In the genomic region with DNA sequence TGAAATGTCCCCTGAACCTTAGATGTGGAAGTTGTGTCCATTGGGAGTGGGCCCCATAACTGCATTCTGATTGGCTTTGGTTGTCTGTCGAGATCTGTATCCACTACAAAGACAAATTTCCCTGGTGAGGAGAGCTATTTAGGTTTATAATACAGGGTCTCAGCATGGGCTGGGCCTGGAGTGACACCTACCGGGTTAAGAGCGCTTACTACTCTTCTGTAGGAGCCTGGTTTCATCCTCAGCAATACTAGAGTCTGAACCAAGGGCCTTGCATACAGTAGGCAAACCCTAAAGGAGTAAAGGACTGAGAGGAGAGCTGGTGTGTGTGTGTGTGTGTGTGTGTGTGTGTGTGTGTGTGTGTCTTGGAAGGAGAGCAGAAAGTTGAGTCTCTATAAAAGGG, we compare ENCODE assay signal across 13 mouse cellular contexts. TPM values are rescaled to one million over a fixed set of nuclear protein-coding genes. Genes with fewer than 3 reads are reported as not detected.
DNase-seq lines count a peak whose midpoint lies in the region; ATAC-seq lines count a peak whose summit lies in the region.
"Had no signal": no experiment of that assay in that cellular context is flagged by ENCODE, and none has a peak within 500 bp of the region (broad histone marks: within the 10 kb centered on the region; RNA-seq: fewer than 3 reads in every experiment).

No protein-coding gene starts in this region.

- H3K27ac ChIP-seq in heart, embryonic 13.5 days (replicated peaks) = peak overlapping the region; percentile 29; the same call in 1 of the 2 replicates
- H3K27ac ChIP-seq in kidney, embryonic 15.5 days = no peak overlapping the region
- H3K27ac ChIP-seq in neural tube, embryonic 12.5 days = no peak overlapping the region
- H3K27ac ChIP-seq: liver, embryonic 13.5 days had no signal

- no peak overlapping the region for H3K4me2 ChIP-seq in heart, embryonic 13.5 days
- no peak overlapping the region for H3K4me2 ChIP-seq in kidney, embryonic 15.5 days
- H3K4me2 ChIP-seq in neural tube, embryonic 12.5 days (replicated peaks) = no peak overlapping the region
- H3K4me2 ChIP-seq: liver, embryonic 13.5 days had no signal

- no peaks in the 10 kb centered on the region for H3K9me3 ChIP-seq in heart, embryonic 13.5 days
- H3K9me3 ChIP-seq in kidney, embryonic 15.5 days (replicated peaks) = no peaks in the 10 kb centered on the region
- H3K9me3 ChIP-seq in neural tube, embryonic 12.5 days = no peaks in the 10 kb centered on the region
- H3K9me3 ChIP-seq: liver, embryonic 13.5 days had no signal

- no peak overlapping the region for H3K4me3 ChIP-seq in heart, embryonic 13.5 days
- no peak overlapping the region for H3K4me3 ChIP-seq in kidney, embryonic 15.5 days (replicated peaks)
- H3K4me3 ChIP-seq in neural tube, embryonic 12.5 days = no peak overlapping the region
- H3K4me3 ChIP-seq: liver, embryonic 13.5 days had no signal

- DNase-seq in heart, adult 18-20 months = no peak
- no peak for DNase-seq in kidney, adult 11 months
- DNase-seq in neural tube, embryonic 10.5 days (ENCODE audit: extremely low spot score, low spot score) = no peak
- DNase-seq: cerebellum, adult 11-12 months; layer of hippocampus, postnatal 36 days; liver, embryonic 13.5 days; lung, postnatal 10 days; right cerebral cortex, postnatal 4 days; thymus, adult 18-20 months had no signal

- H3K27me3 ChIP-seq in heart, embryonic 13.5 days (replicated peaks) = no peaks in the 10 kb centered on the region
- no peaks in the 10 kb centered on the region for H3K27me3 ChIP-seq in kidney, embryonic 15.5 days
- H3K27me3 ChIP-seq in neural tube, embryonic 12.5 days (replicated peaks) = no peaks in the 10 kb centered on the region
- H3K27me3 ChIP-seq: liver, embryonic 13.5 days had no signal

- ATAC-seq in heart, embryonic 13.5 days (ENCODE audit: extremely low read depth, insufficient number of reproducible peaks, low FRiP score, low TSS enrichment) = no peak
- ATAC-seq in kidney, embryonic 15.5 days (replicated peaks; ENCODE audit: low FRiP score) = 0 out of 2 replicates have a peak, but pooled peaks have one; percentile 20
- 0 out of 2 replicates have a peak, but pooled peaks have one; percentile 52 for ATAC-seq in neural tube, embryonic 12.5 days (ENCODE audit: low FRiP score, low read depth)
- ATAC-seq in inflammation-experienced regulatory T-cells, adult 6 months = no peak

- 61% methylated on average over 3 of the region's 3 CpGs for whole genome bisulfite sequencing in heart, embryonic 13.5 days
- WGBS in kidney, embryonic 15.5 days = 61% methylated on average over 3 of the region's 3 CpGs
- 53% methylated on average over 3 of the region's 3 CpGs for WGBS in neural tube, embryonic 12.5 days

- H3K36me3 ChIP-seq in heart, embryonic 13.5 days = peaks cover 34% of the 10 kb centered on the region
- H3K36me3 ChIP-seq in kidney, embryonic 15.5 days = peaks cover 26% of the 10 kb centered on the region
- H3K36me3 ChIP-seq in neural tube, embryonic 12.5 days = peaks cover 22% of the 10 kb centered on the region

- peaks cover 28% of the 10 kb centered on the region for H3K4me1 ChIP-seq in heart, embryonic 13.5 days
- H3K4me1 ChIP-seq in kidney, embryonic 15.5 days = peaks cover 13% of the 10 kb centered on the region
- no peaks in the 10 kb centered on the region for H3K4me1 ChIP-seq in neural tube, embryonic 12.5 days

- H3K9ac ChIP-seq in heart, embryonic 13.5 days = peak overlapping the region; percentile 33; the same call in 1 of the 2 replicates
- no peak overlapping the region for H3K9ac ChIP-seq in kidney, embryonic 15.5 days
- H3K9ac ChIP-seq in neural tube, embryonic 12.5 days = no peak overlapping the region
- H3K9ac ChIP-seq: liver, embryonic 13.5 days had no signal

RNA-seq across cellular contexts. Expression of gene Cmtm4, which starts 18.6 kb away (rescaled TPM):
- 1.2 and 1.6 TPM in 2 replicates for polyA plus RNA-seq in heart, embryonic 13.5 days (2015; fragmentation: Nextera tagmentation; extraction: Ambion mirVana)
- total RNA-seq in heart, adult 18-20 months (2021) = 10 to 100 TPM; 11.3 to 12.8 TPM
- 3.9 and 4.1 TPM in 2 replicates for polyA plus RNA-seq in kidney, embryonic 15.5 days (2015; fragmentation: Nextera tagmentation; extraction: Ambion mirVana)
- polyA plus RNA-seq in neural tube, embryonic 12.5 days (2016; fragmentation: Nextera tagmentation; extraction: Ambion mirVana) = 2.3 and 2.7 TPM in 2 replicates
- polyA plus RNA-seq in inflammation-experienced regulatory T-cells, adult 6 months (2017; shearing (Covaris generic)) = under 1 TPM; 0.32 to 0.78 (median 0.64) TPM

RNA-seq across cellular contexts. Expression of gene Dync1li2, which starts 28.6 kb away (rescaled TPM):
- 45.0 and 51.1 TPM in 2 replicates for polyA plus RNA-seq in heart, embryonic 13.5 days (2015; fragmentation: Nextera tagmentation; extraction: Ambion mirVana)
- 10 to 100 TPM; 89.0 to 94.5 TPM for total RNA-seq in heart, adult 18-20 months (2021)
- 59.5 and 62.6 TPM in 2 replicates for polyA plus RNA-seq in kidney, embryonic 15.5 days (2015; fragmentation: Nextera tagmentation; extraction: Ambion mirVana)
- 114 and 130 TPM in 2 replicates for polyA plus RNA-seq in neural tube, embryonic 12.5 days (2016; fragmentation: Nextera tagmentation; extraction: Ambion mirVana)
- 10 to 100 TPM; 23.7 to 32.8 (median 31.2) TPM for polyA plus RNA-seq in inflammation-experienced regulatory T-cells, adult 6 months (2017; shearing (Covaris generic))

Comparison
In these comparisons a context has a peak if more than half of its experiments do, and no peak if none do; other contexts are left out.
1. ATAC-seq: peak in kidney, embryonic 15.5 days (single experiment) and neural tube, embryonic 12.5 days (single experiment); none in heart, embryonic 13.5 days (single experiment) and inflammation-experienced regulatory T-cells, adult 6 months (single experiment).